Mouse (Mus musculus): Measurements from ENCODE around the gene Dnah5. TPM values are rescaled to one million over a fixed set of nuclear protein-coding genes. Genes with fewer than 3 reads are reported as not detected.
"Not testable (repeated sequence)": the region's sequence is repeated elsewhere in the genome, so short reads cannot be mapped to it uniquely, and the experiment has no call there.

Dnah5 gene
- total and polyA plus RNA-seq, 3 experiments = under 0.01 TPM; not detected in 2

- DNase-seq (ENCODE audit: low spot score) (no peak), ATAC-seq (ENCODE audit: extremely low read depth, insufficient number of reproducible peaks, low FRiP score, poor library complexity, severe bottlenecking) (no peak)
- H3K36me3 ChIP-seq (replicated peaks) = no peaks in the 10 kb centered on the region
- H3K27me3 ChIP-seq (ENCODE audit: insufficient read depth, low read length) = no peaks in the 10 kb centered on the region
- H3K4me1 ChIP-seq (ENCODE audit: insufficient read depth, low read depth, low read length) = no peaks in the 10 kb centered on the region
- peaks cover 4% of the 10 kb centered on the region for H3K9me3 ChIP-seq (replicated peaks)
- TF ChIP-seq TAL1 (conservative IDR thresholded peaks at IDR 0.05; ENCODE audit: low read depth, low read length) (no peak), POLR2AphosphoS5 (IDR thresholded peaks at IDR 0.05; ENCODE audit: insufficient replicate concordance, low read depth, low read length) (no peak), GATA2 (IDR thresholded peaks at IDR 0.05; ENCODE audit: borderline replicate concordance, low read depth, low read length) (no peak), CTCF (IDR thresholded peaks at IDR 0.05; ENCODE audit: low read depth, low read length) (no peak), GATA1 (IDR thresholded peaks at IDR 0.05; ENCODE audit: borderline replicate concordance, low read length) (no peak)
- no peak overlapping the region for H3K4me3 ChIP-seq (ENCODE audit: low read depth, low read length)
Measured at GRCm38 (mm10) chr15:28370431-28370830, 166.9 kb downstream of the Dnah5 start.

GRCm38 (mm10) chr15:28371506-28371905 lies 168.0 kb downstream of the Dnah5 start:
- ATAC-seq (ENCODE audit: extremely low read depth, insufficient number of reproducible peaks, low FRiP score, poor library complexity, severe bottlenecking) (no peak), DNase-seq (ENCODE audit: low spot score) (no peak)
- Histone ChIP-seq H3K27me3 (ENCODE audit: insufficient read depth, low read length) (no peaks in the 10 kb centered on the region), H3K9me3 (replicated peaks) (peaks cover 4% of the 10 kb centered on the region), H3K36me3 (replicated peaks) (no peaks in the 10 kb centered on the region), H3K4me3 (ENCODE audit: low read depth, low read length) (no peak overlapping the region), H3K4me1 (ENCODE audit: insufficient read depth, low read depth, low read length) (no peaks in the 10 kb centered on the region)
- TF ChIP-seq CTCF (IDR thresholded peaks at IDR 0.05; ENCODE audit: low read depth, low read length) (no peak), POLR2AphosphoS5 (IDR thresholded peaks at IDR 0.05; ENCODE audit: insufficient replicate concordance, low read depth, low read length) (no peak), TAL1 (conservative IDR thresholded peaks at IDR 0.05; ENCODE audit: low read depth, low read length) (no peak), GATA2 (IDR thresholded peaks at IDR 0.05; ENCODE audit: borderline replicate concordance, low read depth, low read length) (no peak)

- TF ChIP-seq TAL1 (conservative IDR thresholded peaks at IDR 0.05; ENCODE audit: low read depth, low read length) (no peak), POLR2AphosphoS5 (IDR thresholded peaks at IDR 0.05; ENCODE audit: insufficient replicate concordance, low read depth, low read length) (no peak), GATA2 (IDR thresholded peaks at IDR 0.05; ENCODE audit: borderline replicate concordance, low read depth, low read length) (no peak), GATA1 (IDR thresholded peaks at IDR 0.05; ENCODE audit: borderline replicate concordance, low read length) (no peak), CTCF (IDR thresholded peaks at IDR 0.05; ENCODE audit: low read depth, low read length) (no peak)
- ATAC-seq (ENCODE audit: extremely low read depth, insufficient number of reproducible peaks, low FRiP score, poor library complexity, severe bottlenecking) (no peak), DNase-seq (ENCODE audit: low spot score) (no peak)
Measured at GRCm38 (mm10) chr15:28374394-28374793, 170.8 kb downstream of the Dnah5 start.

GRCm38 (mm10) chr15:28380909-28381308 lies 177.4 kb downstream of the Dnah5 start:
- TF ChIP-seq CTCF (IDR thresholded peaks at IDR 0.05; ENCODE audit: low read depth, low read length) (no peak), GATA2 (IDR thresholded peaks at IDR 0.05; ENCODE audit: borderline replicate concordance, low read depth, low read length) (no peak), TAL1 (conservative IDR thresholded peaks at IDR 0.05; ENCODE audit: low read depth, low read length) (no peak), GATA1 (IDR thresholded peaks at IDR 0.05; ENCODE audit: borderline replicate concordance, low read length) (no peak), POLR2AphosphoS5 (IDR thresholded peaks at IDR 0.05; ENCODE audit: insufficient replicate concordance, low read depth, low read length) (no peak)
- H3K9me3 ChIP-seq (replicated peaks) = 0 out of 2 replicates have a peak, but pooled peaks cover 2% of the 10 kb centered on the region
- ATAC-seq (ENCODE audit: extremely low read depth, insufficient number of reproducible peaks, low FRiP score, poor library complexity, severe bottlenecking) (no peak), DNase-seq (ENCODE audit: low spot score) (no peak)
- no peaks in the 10 kb centered on the region for H3K36me3 ChIP-seq (replicated peaks)
- H3K4me1 ChIP-seq (ENCODE audit: insufficient read depth, low read depth, low read length) = no peaks in the 10 kb centered on the region
- H3K4me3 ChIP-seq (ENCODE audit: low read depth, low read length) = no peak overlapping the region
- H3K27me3 ChIP-seq (ENCODE audit: insufficient read depth, low read length) = no peaks in the 10 kb centered on the region

More at GRCm38 (mm10) chr15:28374394-28374793, 170.8 kb downstream of the Dnah5 start:
- Histone ChIP-seq H3K4me3 (ENCODE audit: low read depth, low read length) (no peak overlapping the region), H3K36me3 (replicated peaks) (no peaks in the 10 kb centered on the region), H3K4me1 (ENCODE audit: insufficient read depth, low read depth, low read length) (no peaks in the 10 kb centered on the region), H3K9me3 (replicated peaks) (peaks cover 4% of the 10 kb centered on the region), H3K27me3 (ENCODE audit: insufficient read depth, low read length) (no peaks in the 10 kb centered on the region)

- ATAC-seq (ENCODE audit: extremely low read depth, insufficient number of reproducible peaks, low FRiP score, poor library complexity, severe bottlenecking); H3K4me1 ChIP-seq (ENCODE audit: insufficient read depth, low read depth, low read length); H3K9me3 ChIP-seq (replicated peaks); H3K36me3 ChIP-seq (replicated peaks); DNase-seq (ENCODE audit: low spot score); H3K27me3 ChIP-seq (ENCODE audit: insufficient read depth, low read length); H3K4me3 ChIP-seq (ENCODE audit: low read depth, low read length): not testable (repeated sequence)
Measured at GRCm38 (mm10) chr15:28393723-28394122, 190.2 kb downstream of the Dnah5 start.

GRCm38 (mm10) chr15:28395481-28395880 lies 191.9 kb downstream of the Dnah5 start:
- Histone ChIP-seq H3K4me1 (ENCODE audit: insufficient read depth, low read depth, low read length) (no peaks in the 10 kb centered on the region), H3K27me3 (ENCODE audit: insufficient read depth, low read length) (no peaks in the 10 kb centered on the region), H3K9me3 (replicated peaks) (peaks cover 4% of the 10 kb centered on the region; the same call in 1 of the 2 replicates), H3K36me3 (replicated peaks) (no peaks in the 10 kb centered on the region), H3K4me3 (ENCODE audit: low read depth, low read length) (no peak overlapping the region)
- ATAC-seq (ENCODE audit: extremely low read depth, insufficient number of reproducible peaks, low FRiP score, poor library complexity, severe bottlenecking) (no peak), DNase-seq (ENCODE audit: low spot score) (no peak)
- TF ChIP-seq GATA2 (IDR thresholded peaks at IDR 0.05; ENCODE audit: borderline replicate concordance, low read depth, low read length) (no peak), TAL1 (conservative IDR thresholded peaks at IDR 0.05; ENCODE audit: low read depth, low read length) (no peak), CTCF (IDR thresholded peaks at IDR 0.05; ENCODE audit: low read depth, low read length) (no peak), GATA1 (IDR thresholded peaks at IDR 0.05; ENCODE audit: borderline replicate concordance, low read length) (no peak), POLR2AphosphoS5 (IDR thresholded peaks at IDR 0.05; ENCODE audit: insufficient replicate concordance, low read depth, low read length) (no peak)

GRCm38 (mm10) chr15:28398472-28398871 lies 194.9 kb downstream of the Dnah5 start:
- no peaks in the 10 kb centered on the region for H3K36me3 ChIP-seq (replicated peaks)
- TF ChIP-seq CTCF (IDR thresholded peaks at IDR 0.05; ENCODE audit: low read depth, low read length) (no peak), POLR2AphosphoS5 (IDR thresholded peaks at IDR 0.05; ENCODE audit: insufficient replicate concordance, low read depth, low read length) (no peak), TAL1 (conservative IDR thresholded peaks at IDR 0.05; ENCODE audit: low read depth, low read length) (no peak), GATA2 (IDR thresholded peaks at IDR 0.05; ENCODE audit: borderline replicate concordance, low read depth, low read length) (no peak), GATA1 (IDR thresholded peaks at IDR 0.05; ENCODE audit: borderline replicate concordance, low read length) (no peak)
- no peak for ATAC-seq (ENCODE audit: extremely low read depth, insufficient number of reproducible peaks, low FRiP score, poor library complexity, severe bottlenecking)
- no peak overlapping the region for H3K4me3 ChIP-seq (ENCODE audit: low read depth, low read length)
- H3K27me3 ChIP-seq (ENCODE audit: insufficient read depth, low read length) = no peaks in the 10 kb centered on the region
- DNase-seq (ENCODE audit: low spot score) = no peak
- no peaks in the 10 kb centered on the region for H3K4me1 ChIP-seq (ENCODE audit: insufficient read depth, low read depth, low read length)
- H3K9me3 ChIP-seq (replicated peaks) = peaks cover 7% of the 10 kb centered on the region
